Mouse (Mus musculus) heart, postnatal 0 days (tissue): ENCODE data around the gene Nr6a1. TPM values are rescaled to one million over a fixed set of nuclear protein-coding genes. Genes with fewer than 3 reads are reported as not detected.

Experiments used
- ATAC-seq: fragments of 200-750 bp; cut with Nextera tagmentation; 2 replicates; pipeline ENCODE4 v1.8.0; 2017; ENCODE audit warnings: low read depth, moderate number of reproducible peaks, moderate library complexity; ENCODE audit not compliant: insufficient read depth
- DNase-seq: peaks from one replicate; pipeline ENCODE4 v3.0.0-alpha.2; 2016; ENCODE audit warnings: low spot score
- H3K27ac ChIP-seq: fragments of 300-500 bp; sonication (generic); 2 replicates; pipeline ENCODE4 v1.5.1; 2014; ENCODE audit warnings: low read depth, mild to moderate bottlenecking
- H3K27me3 ChIP-seq: fragments of 300-500 bp; sonication (generic); 2 replicates; pipeline ENCODE4 v1.6.1; 2014; ENCODE audit warnings: low read length, mixed read lengths; ENCODE audit not compliant: control insufficient read depth, insufficient read depth
- H3K36me3 ChIP-seq: fragments of 300-500 bp; sonication (generic); replicated peaks from 2 replicates; pipeline ENCODE4 v1.6.1; 2014; ENCODE audit warnings: low read length, mixed read lengths; ENCODE audit not compliant: control insufficient read depth, insufficient read depth
- H3K4me1 ChIP-seq: fragments of 300-500 bp; sonication (generic); 2 replicates; pipeline ENCODE4 v1.6.1; 2014; ENCODE audit warnings: antibody characterized with exemption; ENCODE audit not compliant: control insufficient read depth, insufficient read depth
- H3K4me2 ChIP-seq: fragments of 300-500 bp; sonication (generic); 2 replicates; pipeline ENCODE4 v1.6.1; 2014; ENCODE audit warnings: low read depth, mild to moderate bottlenecking, low read length, moderate library complexity
- H3K4me3 ChIP-seq: fragments of 300-500 bp; sonication (generic); 2 replicates; pipeline ENCODE4 v1.5.1; 2014; ENCODE audit warnings: low read depth, low read length
- H3K9ac ChIP-seq: fragments of 300-500 bp; sonication (generic); replicated peaks from 2 replicates; pipeline ENCODE4 v1.6.1; 2014; ENCODE audit warnings: low read depth, low read length, mixed read lengths
- H3K9me3 ChIP-seq: fragments of 300-500 bp; sonication (generic); replicated peaks from 2 replicates; pipeline ENCODE4 v1.6.1; 2016; ENCODE audit warnings: low read length; ENCODE audit not compliant: control insufficient read depth
- CTCF ChIP-seq: IDR thresholded peaks from 2 replicates; pipeline ENCODE4 v1.5.1; 2016; ENCODE audit warnings: antibody characterized with exemption, control low read depth, low read depth
- EP300 ChIP-seq: IDR thresholded peaks from 2 replicates; pipeline ENCODE4 v1.6.1; 2016; ENCODE audit warnings: antibody characterized with exemption, low read depth
- WGBS: fragments of 180-500 bp; shearing (Covaris S2); extraction: QIAGEN DNeasy Blood & Tissue Kit; methylation state at CpG from one replicate; pipeline ENCODE4 v1.1.7; 2014; 5-methylcytosine and 5-hydroxymethylcytosine counted together
- polyA plus RNA-seq: library from polyadenylated mRNA; unstranded; fragments of >200 nt; fragmentation: Nextera tagmentation; extraction: Ambion mirVana; gene quantifications from 2 replicates; pipeline ENCODE4 v1.2.1, GENCODE M21; 2015
- total RNA-seq: library from RNA; depleted of rRNA; stranded (reverse); fragments of >200 nt; gene quantifications from 2 replicates; pipeline ENCODE4 v1.2.3, GENCODE M21; 2014; ENCODE audit warnings: low replicate concordance

Gene Nr6a1
- total and polyA plus RNA-seq, 2 experiments from 2014 or later: 0.31 to 0.99 TPM

DNA sequence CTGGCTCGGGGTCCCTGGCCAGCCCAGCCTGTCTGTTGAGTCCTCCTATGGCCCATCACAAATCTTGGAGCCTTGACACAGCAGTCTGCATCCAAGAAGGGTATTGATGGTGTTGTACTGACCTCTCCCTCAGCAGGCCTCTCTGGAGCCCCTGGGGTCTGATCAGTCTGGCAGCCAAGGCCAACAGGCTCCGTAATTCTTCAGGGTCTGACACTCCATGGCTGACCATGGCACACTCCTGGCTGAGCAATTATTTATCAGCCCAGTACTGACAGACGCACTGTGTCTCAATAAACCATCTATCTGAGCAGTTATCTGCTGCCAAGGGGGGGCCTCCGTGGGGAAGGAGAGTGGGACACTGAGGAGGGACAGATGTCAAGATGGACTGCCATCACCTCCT, 222.5 kb downstream of the Nr6a1 start:
- 55% methylated on average over 4 of the region's 4 CpGs for WGBS
- H3K4me2 ChIP-seq: no peak overlapping the region
- no peak for ATAC-seq
- H3K27me3 ChIP-seq: peaks cover 79% of the 10 kb centered on the region
- H3K9ac ChIP-seq: no peak overlapping the region
- no peak overlapping the region for H3K27ac ChIP-seq
- H3K4me1 ChIP-seq: no peaks in the 10 kb centered on the region
- no peaks in the 10 kb centered on the region for H3K9me3 ChIP-seq
- no peak overlapping the region for H3K4me3 ChIP-seq
- no peaks in the 10 kb centered on the region for H3K36me3 ChIP-seq
- no peak for TF ChIP-seq CTCF
- no peak for TF ChIP-seq EP300
- DNase-seq: no peak

DNA sequence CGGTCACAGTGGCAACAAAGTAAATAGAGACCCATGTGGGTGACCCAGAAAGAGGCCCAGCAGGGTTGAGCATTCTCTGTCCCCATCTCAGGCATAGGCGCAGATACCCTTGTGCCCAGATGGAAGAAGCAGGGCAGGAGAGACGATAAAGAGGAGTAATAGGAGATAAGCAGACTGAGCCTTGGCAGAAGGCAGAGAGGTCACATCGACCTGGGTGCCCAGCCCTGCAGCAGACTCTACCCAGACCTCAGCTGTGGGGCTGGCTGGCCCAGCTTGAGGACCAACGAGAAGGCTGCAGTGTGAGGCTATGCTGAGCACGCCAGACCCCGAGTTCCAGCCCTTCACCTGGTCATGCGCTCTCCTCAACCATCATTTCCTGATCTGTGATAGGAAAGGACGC, 223.2 kb downstream of the Nr6a1 start:
- TF ChIP-seq CTCF (no peak), EP300 (no peak)
- Histone ChIP-seq H3K4me2 (no peak overlapping the region), H3K27me3 (peaks cover 73% of the 10 kb centered on the region), H3K4me1 (no peaks in the 10 kb centered on the region), H3K9ac (no peak overlapping the region), H3K4me3 (no peak overlapping the region), H3K9me3 (no peaks in the 10 kb centered on the region), H3K36me3 (no peaks in the 10 kb centered on the region), H3K27ac (no peak overlapping the region)
- DNase-seq (no peak), ATAC-seq (no peak)
- 65% methylated on average over 9 of the region's 9 CpGs for WGBS

DNA sequence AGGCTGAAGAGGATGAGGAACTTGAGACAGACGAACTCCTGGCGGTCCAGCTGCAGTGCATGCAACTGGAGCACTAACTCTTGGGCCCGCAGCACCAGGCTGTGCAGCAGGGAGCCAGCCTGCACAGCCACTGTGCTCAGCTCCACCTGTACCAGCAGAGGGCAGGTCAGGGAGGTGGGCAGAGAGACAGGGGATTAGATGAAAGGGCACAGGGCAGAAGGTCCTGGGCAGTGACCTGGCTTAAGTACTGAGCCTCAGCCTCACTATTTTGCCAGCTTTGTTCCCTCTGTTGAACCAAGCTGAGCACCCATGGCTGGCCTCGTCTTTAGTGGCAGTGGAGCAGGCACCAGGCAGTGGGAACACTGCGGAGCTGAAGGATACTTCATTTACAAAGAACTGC, 227.3 kb downstream of the Nr6a1 start:
- Histone ChIP-seq H3K36me3 (no peaks in the 10 kb centered on the region), H3K4me2 (no peak overlapping the region), H3K4me1 (no peaks in the 10 kb centered on the region), H3K4me3 (no peak overlapping the region), H3K9me3 (no peaks in the 10 kb centered on the region), H3K9ac (no peak overlapping the region), H3K27me3 (peaks cover 55% of the 10 kb centered on the region), H3K27ac (no peak overlapping the region)
- WGBS: 67% methylated on average over 5 of the region's 5 CpGs
- DNase-seq (no peak), ATAC-seq (no peak)
- TF ChIP-seq EP300 (no peak), CTCF (no peak)

DNA sequence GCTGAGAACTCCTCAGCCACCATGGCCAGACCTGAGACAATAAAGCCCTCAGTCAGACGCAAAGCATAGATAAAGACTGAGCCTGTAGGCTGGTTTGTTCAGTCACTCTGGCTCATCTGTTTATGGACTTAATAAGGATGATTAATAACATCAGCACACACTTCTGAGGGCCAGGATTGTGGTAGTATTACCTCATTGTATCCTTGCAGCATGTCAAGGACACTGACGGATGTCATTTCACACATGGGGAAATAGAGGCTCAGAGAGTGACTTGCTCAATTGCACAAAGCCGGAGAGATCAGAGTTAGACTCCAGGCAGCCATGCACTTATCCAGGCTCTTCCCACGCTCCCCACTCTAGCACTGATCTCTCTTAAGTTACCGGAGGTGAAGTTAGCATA, 228.9 kb downstream of the Nr6a1 start:
- Histone ChIP-seq H3K4me1 (no peaks in the 10 kb centered on the region), H3K27ac (no peak overlapping the region), H3K4me2 (no peak overlapping the region), H3K27me3 (peaks cover 45% of the 10 kb centered on the region), H3K36me3 (no peaks in the 10 kb centered on the region), H3K4me3 (no peak overlapping the region), H3K9ac (no peak overlapping the region), H3K9me3 (no peaks in the 10 kb centered on the region)
- ATAC-seq: no peak
- no peak for TF ChIP-seq CTCF
- no peak for TF ChIP-seq EP300
- WGBS: 77% methylated on average over 5 of the region's 5 CpGs
- DNase-seq: no peak

DNA sequence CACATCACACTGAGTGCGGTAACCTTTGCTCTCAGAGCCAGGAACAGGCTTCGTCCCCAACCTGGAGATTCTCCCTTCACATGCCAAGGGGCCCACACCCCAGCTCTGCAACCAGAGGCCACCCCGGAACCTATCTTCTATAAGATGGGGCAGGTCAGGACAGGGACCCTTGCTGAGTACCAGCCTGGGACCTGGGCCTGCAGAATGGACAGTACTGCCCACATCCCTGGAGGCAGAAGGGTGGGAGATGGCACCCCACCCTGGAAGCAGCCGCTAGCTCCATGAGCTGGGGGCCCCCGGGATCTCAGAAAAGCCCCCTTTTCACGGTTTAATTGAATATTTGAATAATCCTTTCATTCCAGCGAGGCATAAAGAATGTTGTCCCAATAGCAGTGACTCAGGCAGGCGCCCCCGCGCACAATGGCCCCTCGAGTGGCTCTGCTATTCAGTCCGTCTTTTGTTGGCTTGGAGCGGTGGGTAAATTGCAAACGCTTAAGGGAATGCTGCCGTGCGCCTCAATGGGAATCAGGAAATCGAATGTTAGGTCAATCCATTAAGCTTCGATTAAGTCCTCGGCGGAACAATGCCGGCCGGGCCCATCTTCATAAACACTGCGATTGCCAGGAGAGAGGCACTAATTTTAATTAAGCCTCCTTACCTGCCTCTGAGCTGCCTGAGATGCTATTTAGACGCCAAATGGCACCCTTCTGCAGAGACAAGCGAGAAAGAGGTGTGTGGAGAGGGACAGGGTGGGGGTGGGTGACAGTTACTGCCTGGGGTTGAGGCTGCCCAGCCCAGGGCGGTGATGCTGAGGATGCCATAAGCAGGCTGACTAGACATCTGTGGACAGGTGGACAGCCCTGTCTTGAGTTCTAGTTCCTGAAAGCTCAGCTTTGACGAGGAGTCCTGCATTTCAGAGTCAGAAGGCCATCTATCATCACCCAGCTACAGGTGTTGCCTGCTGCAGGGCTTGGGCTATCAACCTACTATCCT, 230.1 kb downstream of the Nr6a1 start:
- H3K9me3 ChIP-seq: no peaks in the 10 kb centered on the region
- no peak for TF ChIP-seq EP300
- no peak for ATAC-seq
- no peak for DNase-seq
- no peak overlapping the region for H3K4me3 ChIP-seq
- 54% methylated on average over 27 of the region's 27 CpGs for WGBS
- H3K4me1 ChIP-seq: no peaks in the 10 kb centered on the region
- H3K36me3 ChIP-seq: no peaks in the 10 kb centered on the region
- H3K27me3 ChIP-seq: peaks cover 44% of the 10 kb centered on the region
- no peak overlapping the region for H3K4me2 ChIP-seq
- H3K9ac ChIP-seq: no peak overlapping the region
- H3K27ac ChIP-seq: no peak overlapping the region
